Mouse (Mus musculus) heart, postnatal 0 days (tissue): ENCODE measurements around the gene Serpinb6a.

Experiments
- CTCF ChIP-seq: IDR thresholded peaks from 2 replicates; pipeline ENCODE4 v1.5.1; 2016; ENCODE audit warnings: antibody characterized with exemption, control low read depth, low read depth
- EP300 ChIP-seq: IDR thresholded peaks from 2 replicates; pipeline ENCODE4 v1.6.1; 2016; ENCODE audit warnings: antibody characterized with exemption, low read depth

DNA sequence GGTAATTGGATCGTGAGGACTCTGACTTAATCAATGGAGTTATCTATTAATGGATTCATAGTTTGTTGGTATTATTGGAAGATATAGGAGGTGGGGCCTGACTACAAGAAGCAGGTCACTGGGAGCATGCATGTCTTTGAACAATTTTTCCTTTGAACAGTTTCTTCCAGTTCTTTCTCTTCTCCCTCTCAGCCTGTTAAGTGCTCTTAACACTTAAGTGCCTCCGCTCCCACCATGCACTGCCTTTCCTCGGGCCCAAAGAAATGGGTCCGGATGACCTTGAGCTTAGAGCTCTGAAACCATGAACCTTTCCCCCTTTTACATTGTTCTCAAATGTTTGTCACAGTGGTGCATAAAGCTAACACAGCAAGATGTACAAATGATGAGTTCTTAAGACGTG, 34.1 kb upstream of the Serpinb6a start:
- TF ChIP-seq CTCF (no peak), EP300 (no peak)
